Mouse (Mus musculus) left cerebral cortex, postnatal 10 days (tissue): ENCODE measurements around the gene Ier2. TPM values are rescaled to one million over a fixed set of nuclear protein-coding genes. Genes with fewer than 3 reads are reported as not detected.
"Not testable (repeated sequence)": the region's sequence is repeated elsewhere in the genome, so short reads cannot be mapped to it uniquely, and the experiment has no call there.

ENCODE experiments used
- DNase-seq, 2 experiments: peaks; one replicate each; pipeline ENCODE4 v3.0.0; 2021 to 2022; ENCODE audit warnings: low spot score in 2 of 2, mixed read lengths in 1 of 2; ENCODE audit errors: extremely low spot score in 1 of 2
- intact Hi-C: fragments of 180-260 bp; cut with DNase I; formaldehyde crosslinking; loops from one replicate; pipeline ENCODE4 v1.15.1; 2025
- total RNA-seq, 2 experiments: library from RNA; stranded (reverse); gene quantifications; 2 replicates each; pipeline ENCODE4 v1.2.3; 2021

Ier2 gene
- total RNA-seq, 2 experiments from 2014 or later: 10.9 to 12.3 TPM

GRCm38 (mm10) chr8:84630145-84630544 lies 32.5 kb downstream of the Ier2 start:
- intact Hi-C loops: no loop called here
- DNase-seq: no peak

- intact Hi-C loops: no loop called here
- DNase-seq: no peak
Observed at GRCm38 (mm10) chr8:84629586-84629985, 33.1 kb downstream of the Ier2 start.

DNA sequence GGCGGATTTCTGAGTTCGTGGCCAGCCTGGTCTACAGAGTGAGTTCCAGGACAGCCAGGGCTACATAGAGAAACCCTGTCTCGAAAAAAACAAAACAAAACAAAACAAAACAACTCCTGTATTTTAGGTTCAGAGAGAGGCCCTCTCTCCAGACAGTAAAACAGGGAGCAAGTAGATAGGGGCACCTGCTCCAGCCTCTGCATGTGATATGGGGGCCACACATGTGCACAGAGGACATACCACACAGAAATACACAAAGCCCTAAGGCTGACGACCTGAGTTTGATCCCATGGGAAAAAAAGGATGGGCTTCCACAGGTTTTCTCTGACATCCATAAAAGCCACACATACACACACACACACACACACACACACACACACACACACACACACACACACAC lies 39.2 kb downstream of the Ier2 start:
- intact Hi-C loops: not testable (repeated sequence)

DNA sequence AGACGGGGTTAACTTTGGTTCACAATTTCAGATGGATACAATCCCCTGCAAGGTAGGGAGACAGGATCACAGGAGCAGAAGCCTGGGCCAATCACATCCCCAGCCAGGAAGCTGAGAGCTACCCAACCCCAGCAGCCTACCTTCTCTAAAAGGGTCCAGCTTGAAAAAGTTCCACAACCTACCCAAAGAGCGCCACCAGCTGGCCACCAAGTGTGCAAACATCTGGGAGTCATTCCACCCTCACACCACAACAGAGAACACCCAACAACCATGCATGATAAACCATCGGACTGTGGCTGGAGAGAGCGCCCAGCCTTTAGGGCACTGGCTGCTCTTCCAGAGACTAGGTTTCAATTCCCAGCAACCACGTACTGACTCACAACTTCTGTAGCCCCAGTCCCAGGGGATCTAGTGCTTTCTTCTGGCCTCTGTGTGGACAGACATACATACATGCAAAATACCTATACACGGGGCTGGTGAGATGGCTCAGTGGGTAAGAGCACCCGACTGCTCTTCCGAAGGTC lies 41.5 kb downstream of the Ier2 start:
- no peak for DNase-seq
- intact Hi-C loops: no loop called here

More for the DNA sequence above, 39.2 kb downstream of the Ier2 start:
- DNase-seq: not testable (repeated sequence)

DNA sequence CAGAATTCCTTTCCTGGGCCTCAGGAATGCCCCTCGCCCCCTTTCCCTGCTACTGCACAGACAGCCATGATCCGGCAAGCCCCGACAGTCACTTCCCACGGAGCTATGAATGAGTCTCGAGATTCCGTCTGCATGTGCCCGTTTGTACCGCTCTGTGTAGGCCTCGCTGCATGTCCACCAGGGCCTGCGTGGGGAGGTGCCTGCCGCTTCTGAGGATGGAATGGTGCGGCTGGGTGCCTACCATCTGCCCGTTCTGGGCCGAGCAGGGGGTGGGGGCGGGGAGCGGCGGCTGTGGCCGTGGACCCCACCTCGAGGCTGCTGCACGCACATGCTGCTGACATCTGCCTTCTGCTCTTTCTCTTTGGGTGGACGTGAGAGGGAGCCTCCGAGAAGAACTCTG lies 45.6 kb downstream of the Ier2 start:
- intact Hi-C loops: no loop called here
- no peak for DNase-seq

GRCm38 (mm10) chr8:84615666-84616485 lies 46.8 kb downstream of the Ier2 start:
- no peak for DNase-seq
- intact Hi-C loops: no loop called here

DNA sequence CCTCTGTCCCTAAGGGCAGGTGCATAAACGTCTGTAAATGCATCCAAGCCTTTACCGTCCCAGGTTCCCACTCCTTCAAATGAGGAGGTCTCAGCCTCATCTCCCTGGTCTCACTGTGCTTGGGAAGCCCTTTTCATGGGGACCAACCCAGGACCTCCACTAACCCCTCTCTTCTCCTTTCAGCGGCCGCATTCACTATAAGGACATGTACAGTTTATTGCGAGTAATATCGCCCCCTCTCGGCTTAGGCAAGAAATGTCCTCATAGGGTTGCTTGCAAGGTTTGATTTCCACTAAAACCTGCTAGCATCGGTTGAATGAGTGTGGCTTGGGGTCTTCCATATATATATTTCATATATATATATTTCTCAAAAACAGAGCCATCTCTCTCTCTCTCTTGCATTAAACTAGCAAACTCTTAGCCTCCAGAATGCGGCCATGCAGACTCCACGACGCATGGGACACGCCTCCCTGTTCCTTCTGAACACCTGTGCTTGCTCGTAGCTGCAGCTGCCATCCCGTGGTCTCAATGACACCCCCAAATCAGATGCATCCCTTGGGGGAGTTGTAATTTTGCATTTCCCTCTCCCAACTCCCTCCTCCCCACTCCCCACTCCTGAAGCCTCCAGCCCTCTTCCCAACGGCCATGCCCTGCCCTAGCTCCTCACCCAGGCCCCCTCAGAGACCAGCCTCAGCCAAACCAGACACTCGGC lies 48.0 kb downstream of the Ier2 start:
- intact Hi-C loops: no loop called here
- no peak for DNase-seq

Other genes with a start within 250 kb of the Ier2 start
- 100 to 1,000 TPM; 103 to 106 TPM for gene Trmt1, start 23.5 kb upstream of the Ier2 start, total RNA-seq
- gene Nacc1, start 25.0 kb upstream of the Ier2 start, total RNA-seq: 10 to 100 TPM; 77.0 to 77.9 TPM
- 1 to 10 TPM; 4.3 to 4.5 TPM for gene Lyl1, start 38.6 kb upstream of the Ier2 start, total RNA-seq
- under 1 TPM in 1 of 2 experiments, not detected in 1; 0.51 TPM for gene G430095P16Rik, start 60.2 kb upstream of the Ier2 start, total RNA-seq
- 100 to 1,000 TPM; 397 to 441 TPM for gene Nfix, start 137.5 kb upstream of the Ier2 start, total RNA-seq
- 1 to 10 TPM; 7.4 to 8.3 TPM for gene Dand5, start 160.0 kb upstream of the Ier2 start, total RNA-seq
- gene Gadd45gip1, start 168.7 kb upstream of the Ier2 start, total RNA-seq: 10 to 100 TPM; 20.6 to 21.3 TPM
- 10 to 100 TPM; 57.0 to 60.1 TPM for gene Rad23a, start 177.8 kb upstream of the Ier2 start, total RNA-seq
- 100 to 1,000 TPM; 455 to 481 TPM for gene Calr, start 184.1 kb upstream of the Ier2 start, total RNA-seq
- gene Farsa, start 194.1 kb upstream of the Ier2 start, total RNA-seq: 10 to 100 TPM; 59.5 to 65.8 TPM
- 10 to 100 TPM; 19.3 to 22.8 TPM for gene Syce2, start 209.3 kb upstream of the Ier2 start, total RNA-seq
- 10 to 100 TPM; 29.4 to 36.6 TPM for gene Gcdh, start 231.1 kb upstream of the Ier2 start, total RNA-seq
- gene Klf1, start 239.1 kb upstream of the Ier2 start, total RNA-seq: not detected
- gene Dnase2a, start 245.7 kb upstream of the Ier2 start, total RNA-seq: 1 to 10 TPM; 2.5 to 2.9 TPM